Mouse (Mus musculus) brain, embryonic 14.5 days (tissue): ENCODE measurements at regions not wholly inside any gene's neighbourhood (a gene's known extent, or its start where the extent isn't known, plus 50 kb on each side); places are given as distances from the start of the nearest gene placed in this dataset.
A peak's percentile ranks its signal among the peaks of the same experiment; 100 is the strongest.

Source experiments
- DNase-seq: peaks from one replicate; pipeline ENCODE4 v3.0.0-alpha.2; 2011; ENCODE audit warnings: low read depth
- CTCF ChIP-seq: fragments of 200-500 bp; IDR thresholded peaks from 2 replicates; pipeline ENCODE4 v1.5.1; 2012; ENCODE audit warnings: inconsistent platforms, mild to moderate bottlenecking, moderate library complexity, borderline replicate concordance; ENCODE audit not compliant: insufficient read depth, insufficient read length; ENCODE audit errors: extremely low read depth
- POLR2A ChIP-seq: fragments of 200-500 bp; IDR thresholded peaks from 2 replicates; pipeline ENCODE4 v1.6.1; 2012; ENCODE audit warnings: mild to moderate bottlenecking, inconsistent platforms, borderline replicate concordance; ENCODE audit not compliant: poor library complexity, insufficient read depth, insufficient read length, severe bottlenecking; ENCODE audit errors: extremely low read depth

DNA sequence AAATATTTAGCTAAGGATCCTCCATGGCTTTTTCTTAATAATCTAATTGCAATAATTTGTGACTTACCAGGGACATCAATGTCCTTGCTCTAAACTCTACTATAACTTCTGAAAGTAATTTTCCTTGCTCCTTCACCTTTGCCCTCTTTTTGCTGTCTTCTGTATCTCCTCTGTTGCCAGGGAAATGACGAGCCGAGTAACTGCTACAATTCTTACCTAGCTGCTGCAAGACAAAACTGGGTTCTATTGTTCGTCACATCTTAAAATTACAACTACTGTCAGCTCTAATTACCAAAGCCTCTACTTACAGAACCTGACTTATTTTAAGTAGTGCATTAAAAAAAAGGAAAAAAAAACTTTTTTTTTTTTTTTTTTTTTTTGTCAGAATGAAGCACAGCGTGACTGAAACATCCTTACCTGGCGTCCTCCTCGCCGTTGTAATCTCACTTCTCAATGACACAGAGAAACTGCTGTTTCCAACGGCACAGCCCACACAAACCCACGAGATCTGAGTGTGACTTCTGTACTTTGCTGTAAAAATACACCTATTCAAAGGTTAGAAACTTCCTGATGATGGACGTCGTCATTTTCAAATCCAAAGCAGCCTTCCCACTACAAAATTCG, 389.4 kb downstream of the Plk2 start:
- DNase-seq, result peak; percentile 15
- TF ChIP-seq POLR2A (no peak), CTCF (no peak)

DNA sequence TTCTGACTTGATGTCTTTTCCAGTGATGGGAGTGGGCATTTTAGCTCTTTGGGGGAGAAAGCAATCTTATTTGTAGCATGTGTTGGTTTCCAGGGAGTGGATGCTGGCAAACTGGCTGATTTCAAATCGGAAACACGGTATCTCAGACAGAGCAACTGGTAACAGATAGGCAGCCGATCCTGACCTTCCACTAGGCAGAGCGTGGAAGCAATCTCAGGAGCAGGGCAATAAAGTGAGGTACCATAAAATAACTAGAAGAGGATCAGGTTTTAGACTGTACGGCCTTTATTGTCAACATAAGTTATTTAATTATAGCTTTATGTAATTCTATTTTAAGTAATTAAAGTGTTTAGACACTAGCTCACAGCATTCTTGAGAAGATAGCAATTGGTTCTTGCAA, 390.0 kb downstream of the Plk2 start:
- TF ChIP-seq CTCF, result no peak
- TF ChIP-seq POLR2A, result no peak
- no peak for DNase-seq

DNA sequence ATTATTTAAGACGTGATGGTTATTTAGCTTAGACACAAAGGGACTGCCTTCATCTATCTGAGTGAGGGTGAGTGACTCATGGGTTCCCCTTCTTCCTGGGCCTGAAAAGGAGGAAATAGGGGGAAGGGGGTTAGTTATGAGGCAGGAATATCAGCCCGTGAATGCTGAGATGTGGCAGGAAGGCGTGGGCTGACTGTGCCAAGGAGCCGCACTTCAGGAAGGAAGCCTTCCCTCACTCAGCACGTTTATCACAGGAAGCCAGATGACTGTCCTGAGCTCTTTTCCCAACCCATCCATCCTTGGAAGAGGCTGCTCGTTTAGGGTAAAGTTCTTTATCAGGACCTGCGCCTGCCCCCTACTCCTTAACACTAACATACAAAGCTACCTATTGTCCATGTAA, 403.5 kb downstream of the Plk2 start:
- no peak for TF ChIP-seq POLR2A
- TF ChIP-seq CTCF, result no peak
- no peak for DNase-seq

DNA sequence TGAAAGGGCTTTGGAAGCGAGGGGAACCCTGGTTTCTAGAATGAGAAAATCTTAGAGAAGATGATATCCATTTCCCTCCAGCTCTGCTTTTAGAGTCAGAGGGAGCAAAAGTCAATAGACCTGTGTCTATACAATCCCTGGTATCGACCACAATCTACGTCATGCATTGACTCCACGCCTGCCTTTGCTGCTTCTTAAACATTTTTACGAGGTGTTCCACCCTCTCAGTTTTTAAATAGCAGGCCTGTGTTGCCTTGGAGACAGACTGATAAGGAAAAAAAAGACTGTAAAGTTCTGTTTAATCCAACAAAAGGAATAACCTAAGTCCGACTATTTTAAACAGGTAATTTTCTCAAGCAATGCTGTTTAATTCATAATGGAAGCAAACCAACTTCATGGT, 408.0 kb downstream of the Plk2 start:
- TF ChIP-seq POLR2A, result no peak
- no peak for TF ChIP-seq CTCF

DNA sequence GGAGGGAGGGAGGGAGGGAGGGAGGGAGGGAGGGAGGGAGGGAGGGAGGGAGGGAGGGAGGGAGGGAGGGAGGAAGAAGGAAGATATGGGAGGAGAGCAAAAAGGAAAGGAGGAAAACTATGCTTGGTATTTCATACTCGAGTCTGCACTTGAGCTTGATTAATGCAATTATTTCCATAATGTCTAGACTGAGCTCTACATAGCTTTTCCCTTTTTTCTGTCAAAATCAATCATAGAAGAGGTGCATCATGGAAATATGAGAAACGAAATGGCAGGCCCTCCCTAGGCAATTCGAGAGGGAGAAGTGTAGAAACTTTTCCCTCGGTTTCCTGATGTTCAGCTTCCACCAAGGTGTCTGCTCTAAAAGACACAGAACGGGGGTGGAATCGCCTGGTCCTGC, 417.6 kb downstream of the Plk2 start:
- TF ChIP-seq CTCF (no peak), POLR2A (no peak)
- DNase-seq, result no peak

More for the DNA sequence above, 408.0 kb downstream of the Plk2 start:
- no peak for DNase-seq

DNA sequence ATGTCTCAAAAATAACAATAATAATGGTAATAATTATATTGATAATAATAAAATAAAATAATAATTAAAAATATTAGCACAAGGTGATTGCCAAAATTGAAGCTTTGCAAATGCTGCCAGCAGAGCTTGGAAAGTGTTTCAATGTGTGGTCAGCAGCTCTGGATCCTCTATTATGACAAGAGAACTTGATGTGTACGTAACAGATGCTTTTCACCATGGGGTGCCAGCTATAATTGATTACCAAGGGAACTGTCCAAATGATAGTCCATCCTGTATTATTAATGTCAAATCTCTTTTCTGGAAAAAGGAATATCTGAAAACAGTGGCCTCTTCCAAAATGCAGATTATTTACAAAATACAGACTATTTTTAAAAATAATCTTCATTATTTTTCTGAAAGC, 419.2 kb downstream of the Plk2 start:
- no peak for TF ChIP-seq POLR2A
- TF ChIP-seq CTCF, result no peak
- DNase-seq, result peak; percentile 35

DNA sequence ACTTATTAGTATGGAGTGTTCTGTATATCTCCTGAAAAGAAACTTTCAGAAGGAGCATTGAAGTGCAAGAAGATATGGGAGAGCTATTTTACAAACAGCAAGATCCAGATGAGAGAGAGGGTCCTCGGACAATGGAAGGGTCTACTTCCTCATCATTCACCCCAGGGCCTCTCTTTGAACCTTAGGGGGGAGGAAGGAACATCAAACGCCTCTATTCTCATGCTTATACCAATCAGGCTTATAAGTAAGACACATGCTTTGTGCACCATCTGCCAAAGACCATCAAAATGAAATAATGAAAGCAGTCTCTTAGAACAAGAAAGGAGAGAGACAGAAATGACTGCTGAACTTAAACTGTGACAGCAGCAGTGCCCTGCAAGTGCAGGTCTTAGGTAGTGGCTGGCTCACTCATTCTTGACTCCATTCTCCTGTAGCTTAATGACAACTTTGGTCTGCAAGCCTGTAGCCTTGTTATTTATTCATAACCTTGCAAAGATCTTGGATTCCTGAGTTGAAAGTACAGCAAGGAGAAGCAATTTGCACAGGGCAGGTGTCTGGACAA, 424.5 kb downstream of the Plk2 start:
- TF ChIP-seq CTCF (no peak), POLR2A (no peak)
- peak; percentile 51 for DNase-seq

DNA sequence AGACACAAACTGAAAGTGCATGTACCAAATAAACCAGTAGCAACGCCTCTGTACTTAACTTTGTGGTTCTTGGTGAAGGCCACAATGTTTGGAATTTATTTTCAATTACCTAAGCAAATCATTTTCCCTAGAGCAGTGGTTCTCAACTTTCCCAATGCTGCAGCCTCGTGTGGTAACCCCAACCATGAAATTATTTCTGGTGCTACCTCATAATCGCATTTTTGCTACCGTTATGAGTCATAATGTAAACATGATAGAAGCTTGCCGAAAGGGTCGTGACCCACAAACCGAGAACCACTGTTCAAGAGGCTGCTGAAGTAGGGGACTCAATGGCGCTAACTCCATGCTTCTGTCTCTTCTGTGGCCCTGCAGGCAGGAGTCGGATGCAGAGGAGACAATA, 429.9 kb upstream of the Actbl2 start:
- DNase-seq, result no peak
- no peak for TF ChIP-seq POLR2A

DNA sequence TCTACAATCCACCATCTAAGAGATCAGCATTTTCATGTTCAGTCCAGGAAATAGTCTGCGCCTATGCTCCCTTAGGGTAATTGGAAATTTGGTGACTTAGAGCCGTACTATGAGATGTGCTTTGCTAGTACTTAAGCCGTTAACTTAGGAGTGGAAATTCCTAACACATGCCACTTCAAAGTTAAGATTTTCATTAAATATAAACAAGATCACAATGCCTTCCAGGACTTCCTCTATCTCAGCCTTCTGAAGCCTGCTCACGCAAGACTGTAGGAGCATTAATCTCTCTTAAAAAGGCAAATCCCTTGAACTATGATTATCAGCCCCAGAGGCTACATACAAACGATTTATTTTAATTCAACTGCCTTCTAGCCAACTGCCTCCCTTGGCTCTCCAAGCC, 422.4 kb upstream of the Actbl2 start:
- peak; percentile 58 for DNase-seq

DNA sequence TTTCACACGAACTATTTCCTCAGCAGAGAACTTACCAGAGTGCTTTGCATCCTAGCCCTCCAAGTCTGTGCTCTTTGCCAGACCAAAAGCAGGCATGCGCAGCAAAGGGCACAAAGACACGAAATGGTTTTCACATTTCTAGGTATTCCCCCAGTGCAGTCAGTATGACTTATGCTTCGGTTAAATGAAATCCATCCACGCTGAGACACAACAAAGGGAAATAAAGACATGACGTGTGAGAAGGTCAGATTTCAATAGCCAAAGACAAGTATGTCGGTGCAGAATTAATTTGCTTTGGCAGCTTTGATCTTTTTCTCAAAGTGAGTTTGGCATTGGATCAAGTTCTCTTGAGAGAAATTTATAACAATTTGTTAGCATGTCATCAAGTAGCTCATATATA, 417.9 kb upstream of the Actbl2 start:
- DNase-seq, result peak; percentile 59

More for the DNA sequence above, 422.4 kb upstream of the Actbl2 start:
- TF ChIP-seq POLR2A (no peak), CTCF (no peak)

DNA sequence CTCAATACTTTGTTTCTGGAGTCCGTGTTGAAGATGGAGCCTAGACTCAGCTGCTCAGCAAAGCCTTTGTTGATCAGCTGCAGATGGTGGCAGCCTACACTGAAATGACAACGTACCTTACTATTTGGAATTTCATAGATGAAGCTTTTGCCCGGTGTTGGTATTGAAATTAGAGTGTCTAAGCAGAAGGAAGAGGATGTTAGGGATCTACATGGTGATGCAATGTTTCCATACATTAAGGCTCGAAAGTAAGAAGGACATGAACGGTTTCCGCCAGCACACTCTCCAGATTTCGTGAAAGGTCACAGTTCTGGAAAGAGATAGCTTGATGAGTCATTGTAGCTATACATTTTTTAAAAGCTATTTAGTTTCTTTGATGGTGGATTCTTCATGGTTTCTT, 412.9 kb upstream of the Actbl2 start:
- TF ChIP-seq CTCF, result no peak
- no peak for TF ChIP-seq POLR2A
- no peak for DNase-seq

More for the DNA sequence above, 417.9 kb upstream of the Actbl2 start:
- no peak for TF ChIP-seq CTCF
- no peak for TF ChIP-seq POLR2A

DNA sequence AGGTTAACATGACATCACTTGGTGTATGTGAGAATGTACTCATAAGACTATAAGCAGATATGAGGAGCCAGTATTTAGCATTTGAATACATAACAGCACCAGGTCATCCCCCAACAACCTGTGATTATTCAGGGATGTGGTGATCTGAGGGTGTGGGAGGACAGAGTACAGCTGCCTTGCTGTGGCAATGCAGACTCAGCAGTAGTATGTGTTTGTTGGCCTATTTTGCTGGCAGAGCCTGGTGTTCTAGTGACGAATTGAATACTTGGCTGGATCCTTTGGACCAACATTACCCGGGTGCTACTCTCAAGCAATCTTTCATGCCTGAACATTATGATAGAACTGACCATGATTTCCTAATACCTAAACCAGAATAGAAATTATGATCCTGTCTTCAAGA, 409.1 kb upstream of the Actbl2 start:
- no peak for TF ChIP-seq POLR2A
- TF ChIP-seq CTCF, result no peak
- DNase-seq, result no peak

DNA sequence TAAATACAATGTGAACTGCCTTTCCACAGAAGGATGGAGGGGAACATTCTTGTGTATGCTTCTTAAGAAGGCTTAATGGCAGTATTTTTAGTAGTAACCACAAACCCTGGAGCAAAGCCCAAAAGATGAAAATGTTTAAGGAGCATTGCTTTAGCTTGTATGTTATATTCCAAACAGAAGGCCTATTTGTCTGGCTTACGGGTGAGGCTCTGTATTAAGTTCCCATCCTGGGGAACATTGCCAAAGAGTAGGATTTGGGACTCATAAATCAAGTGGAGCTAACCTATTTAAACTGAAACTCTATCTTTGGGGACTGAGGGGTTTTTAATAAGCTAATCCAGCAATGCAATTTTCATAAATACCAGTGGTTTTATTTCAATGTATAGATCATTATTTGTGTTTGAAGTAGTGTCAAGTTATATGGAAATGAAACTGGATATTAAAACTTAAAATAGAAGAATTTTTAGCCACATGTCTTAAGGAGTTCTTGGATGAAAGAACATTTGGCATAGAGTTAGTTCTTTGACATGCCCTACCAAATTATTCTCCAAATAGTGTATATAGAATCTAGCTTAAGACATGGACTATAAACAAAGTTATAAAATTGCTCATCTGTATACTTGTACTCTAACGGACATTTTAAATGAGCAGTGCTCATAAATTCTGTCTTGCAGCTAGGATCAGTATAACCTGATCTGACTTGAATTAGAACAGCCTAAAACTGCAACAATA, 401.7 kb upstream of the Actbl2 start:
- no peak for DNase-seq
- no peak for TF ChIP-seq POLR2A
- no peak for TF ChIP-seq CTCF
